8 mouse cellular contexts compared by ENCODE assay signal in the genomic region with DNA sequence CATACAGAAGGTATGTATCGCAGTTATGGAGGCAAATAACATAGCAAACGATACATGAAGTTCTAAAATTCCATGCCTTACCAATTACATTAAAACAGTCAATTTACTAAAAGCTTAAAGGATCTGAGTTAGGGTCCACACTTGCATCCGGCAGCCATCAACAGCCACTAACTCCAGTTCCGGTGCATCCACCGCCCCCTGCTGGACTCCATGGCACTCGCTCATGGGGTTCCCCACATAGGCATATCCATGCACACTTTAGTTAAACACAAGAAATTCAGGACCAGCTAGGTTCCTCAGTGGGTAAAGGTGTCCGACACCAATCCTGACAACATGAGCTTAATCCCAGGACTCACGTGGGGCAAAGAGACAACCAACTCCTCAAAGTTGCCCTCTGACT. TPM values are rescaled to one million over a fixed set of nuclear protein-coding genes. Genes with fewer than 3 reads are reported as not detected.
DNase-seq lines count a peak whose midpoint lies in the region; ATAC-seq lines count a peak whose summit lies in the region.

No protein-coding gene starts in this region.

- no peaks in the 10 kb centered on the region for H3K27me3 ChIP-seq in liver, embryonic 12.5 days (replicated peaks)
- H3K27me3 ChIP-seq in liver, embryonic 11.5 days (replicated peaks; ENCODE audit: control insufficient read depth, insufficient read depth, low read length): no peaks in the 10 kb centered on the region

- H3K9me3 ChIP-seq in liver, embryonic 12.5 days (replicated peaks): no peaks in the 10 kb centered on the region
- H3K9me3 ChIP-seq in liver, embryonic 11.5 days (ENCODE audit: control insufficient read depth, low read length): no peaks in the 10 kb centered on the region

- H3K4me1 ChIP-seq in liver, embryonic 12.5 days: peaks cover 33% of the 10 kb centered on the region
- H3K4me1 ChIP-seq in liver, embryonic 11.5 days (replicated peaks; ENCODE audit: control insufficient read depth, insufficient read depth, low read length): peaks cover 11% of the 10 kb centered on the region

- no peak for ATAC-seq in liver, embryonic 12.5 days
- ATAC-seq in liver, embryonic 11.5 days (replicated peaks; ENCODE audit: low FRiP score): no peak

- peak; percentile 32 to 36 for DNase-seq in cerebellum, adult 18-20 months
- DNase-seq in cerebellum, adult 8-10 months: no peak
- DNase-seq in liver: peak; percentile 71
- DNase-seq in adrenal gland, postnatal 10 days: peak; percentile 79
- DNase-seq in forelimb bud, embryonic 11.5 days (ENCODE audit: low read depth, low spot score): peak; percentile 43
- DNase-seq in liver, embryonic 11.5 days (ENCODE audit: low spot score): peak; percentile 51
- peak; percentile 35 to 68 for DNase-seq in spleen, adult 18-20 months

- H3K4me2 ChIP-seq in liver, embryonic 12.5 days: no peak overlapping the region
- H3K4me2 ChIP-seq in liver, embryonic 11.5 days: no peak overlapping the region

- 56% methylated on average over 8 of the region's 8 CpGs for WGBS in liver, embryonic 12.5 days (ENCODE audit: insufficient replicate concordance)
- WGBS in liver, embryonic 11.5 days: 54% methylated on average over 8 of the region's 8 CpGs

- peaks cover 12% of the 10 kb centered on the region for H3K36me3 ChIP-seq in liver, embryonic 12.5 days
- H3K36me3 ChIP-seq in liver, embryonic 11.5 days (ENCODE audit: control insufficient read depth, insufficient read depth, low read length): no peaks in the 10 kb centered on the region

- no peak overlapping the region for H3K9ac ChIP-seq in liver, embryonic 12.5 days
- no peak overlapping the region for H3K9ac ChIP-seq in liver, embryonic 11.5 days (ENCODE audit: low read depth, low read length)

- H3K27ac ChIP-seq in liver, embryonic 12.5 days: no peak overlapping the region
- H3K27ac ChIP-seq in liver, embryonic 11.5 days (ENCODE audit: low read depth, low read length): no peak overlapping the region

- no peak overlapping the region for H3K4me3 ChIP-seq in liver, embryonic 12.5 days
- H3K4me3 ChIP-seq in liver, embryonic 11.5 days (ENCODE audit: low read depth, low read length): no peak overlapping the region

RNA-seq across cellular contexts. Expression of a gene that starts 9.0 kb away (rescaled TPM):
- 22.1 and 22.2 TPM in 2 replicates for polyA plus RNA-seq in liver, embryonic 12.5 days (2016; fragmentation: Nextera tagmentation; extraction: Ambion mirVana)
- total RNA-seq in adrenal gland, postnatal 10 days (2021): 10 to 100 TPM; 57.0 to 87.2 TPM
- 31.5 and 35.2 TPM in 2 replicates for polyA plus RNA-seq in liver, embryonic 11.5 days (2014; fragmentation: Nextera tagmentation; extraction: Ambion mirVana)

RNA-seq across cellular contexts. Expression of a gene that starts 9.0 kb away (rescaled TPM):
- polyA plus RNA-seq in liver, embryonic 12.5 days (2016; fragmentation: Nextera tagmentation; extraction: Ambion mirVana): 32.7 and 32.9 TPM in 2 replicates
- total RNA-seq in adrenal gland, postnatal 10 days (2021): 10 to 100 TPM; 47.8 to 56.7 TPM
- 48.5 and 50.1 TPM in 2 replicates for polyA plus RNA-seq in liver, embryonic 11.5 days (2014; fragmentation: Nextera tagmentation; extraction: Ambion mirVana)
